Mouse (Mus musculus) erythroblast, embryonic 14.5 days (primary cell): ENCODE data around the gene Mogs.

Experiments used
- GATA1 ChIP-seq: IDR thresholded peaks from 2 replicates; pipeline ENCODE4 v1.6.1; 2012; ENCODE audit warnings: low read length, inconsistent platforms, mixed read lengths
- TAL1 ChIP-seq: IDR thresholded peaks from 3 replicates; pipeline ENCODE4 v1.6.1; 2012; ENCODE audit warnings: low read length, inconsistent platforms, mixed read lengths

DNA sequence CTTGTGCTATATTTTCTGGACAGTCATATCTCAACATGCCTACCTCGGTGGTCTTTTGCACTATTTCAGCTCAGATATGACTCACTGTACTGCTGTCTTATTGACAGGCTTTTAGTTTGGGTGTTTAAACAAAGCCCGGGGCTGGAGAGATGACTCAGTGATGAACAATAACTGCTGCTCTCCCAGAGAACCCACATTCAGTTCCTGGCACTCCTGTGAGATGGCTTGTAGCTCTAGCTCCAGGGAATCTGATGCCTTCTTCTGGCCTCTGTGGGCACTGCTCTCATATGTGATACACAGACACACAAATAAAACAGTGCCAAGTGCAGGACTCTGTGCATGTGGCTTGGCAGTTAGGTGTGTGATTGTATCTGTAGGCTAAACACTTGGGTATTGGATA is 29.9 kb downstream of the Mogs start:
- no peak for TF ChIP-seq GATA1
- no peak for TF ChIP-seq TAL1
